Mouse (Mus musculus): ENCODE data around the gene Nek9. TPM values are rescaled to one million over a fixed set of nuclear protein-coding genes. Genes with fewer than 3 reads are reported as not detected.
A peak's percentile ranks its signal among the peaks of the same experiment; 100 is the strongest.

Nek9 gene
- total RNA-seq, 2 experiments from 2014 or later = 86.2 to 105 TPM

DNA sequence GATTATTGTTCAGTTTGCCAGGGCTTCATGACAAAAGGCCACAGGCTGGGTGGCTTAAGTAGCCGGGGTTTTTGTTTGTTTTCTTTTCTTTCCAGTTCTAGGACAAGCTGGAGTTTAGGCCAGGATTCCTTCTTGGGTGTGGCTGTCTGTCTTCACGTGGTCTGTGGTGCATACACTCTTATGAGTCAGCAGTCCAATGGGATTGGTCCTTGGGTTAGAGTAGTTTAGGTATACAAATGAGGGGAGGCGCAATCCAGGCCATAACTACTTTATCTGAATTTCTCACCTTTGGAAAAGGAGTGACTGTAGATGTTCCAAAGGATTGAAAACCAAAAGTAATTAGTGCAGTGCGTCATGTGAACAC is 67.3 kb downstream of the Nek9 start:
- intact Hi-C loops (cut with DNase I) = no loop called here
- DNase-seq = no peak

GRCm38 (mm10) chr12:85271132-85271842 is 67.9 kb downstream of the Nek9 start:
- intact Hi-C loops (cut with DNase I) = no loop called here
- no peak for DNase-seq

GRCm38 (mm10) chr12:85270319-85270718 is 68.8 kb downstream of the Nek9 start, which contains the start of gene Mlh3:
Mlh3 (minus strand) TSS chr12:85270599.
- intact Hi-C loops (cut with DNase I) = no loop called here

GRCm38 (mm10) chr12:85269821-85270220 is 69.3 kb downstream of the Nek9 start:
- intact Hi-C loops (cut with DNase I) = no loop called here
- no peak for DNase-seq

More at GRCm38 (mm10) chr12:85270319-85270718, 68.8 kb downstream of the Nek9 start, which contains the start of gene Mlh3:
- DNase-seq = peak; percentile 67 to 70

DNA sequence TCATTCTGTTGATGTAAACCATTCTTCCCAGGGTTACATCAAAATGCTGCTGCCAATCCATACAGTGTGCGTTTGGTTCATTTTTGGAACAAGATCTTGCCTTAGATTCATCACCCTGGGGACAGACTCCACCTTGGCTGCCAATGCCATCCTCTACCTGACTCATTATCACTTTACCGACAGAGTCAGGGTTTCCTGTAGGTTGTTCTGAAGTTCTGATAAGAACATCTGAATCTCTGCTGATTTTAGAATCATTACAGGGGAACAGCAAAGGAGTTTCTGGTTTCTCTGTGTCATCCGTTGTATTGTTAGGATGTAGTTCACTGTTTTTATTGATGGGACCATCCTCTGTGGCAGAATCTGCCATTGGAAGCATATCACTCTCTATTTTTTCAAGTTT is 72.9 kb downstream of the Nek9 start:
- intact Hi-C loops (cut with DNase I) = no loop called here
- DNase-seq = no peak

DNA sequence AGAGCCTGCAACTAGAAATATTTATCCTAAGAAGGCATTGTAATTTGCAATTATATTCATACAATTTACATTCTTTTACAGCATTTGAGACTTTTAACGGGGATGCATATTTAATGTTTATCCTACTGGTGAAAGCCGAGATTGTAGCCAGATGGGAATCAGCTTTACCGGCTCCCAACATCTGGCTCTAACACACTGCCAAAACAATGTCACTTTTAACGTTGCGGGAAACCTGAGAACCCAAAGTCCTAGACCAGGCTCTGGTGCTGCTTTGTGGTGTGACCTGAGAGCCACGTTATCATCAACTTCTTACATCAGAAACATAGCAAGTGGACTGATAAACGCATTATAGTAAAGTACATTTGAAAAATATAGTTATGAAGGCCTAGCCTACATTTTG is 74.2 kb downstream of the Nek9 start:
- DNase-seq = no peak
- intact Hi-C loops (cut with DNase I) = no loop called here

- DNase-seq = no peak
- intact Hi-C loops (cut with DNase I) = no loop called here
Measured at GRCm38 (mm10) chr12:85264531-85264930, 74.6 kb downstream of the Nek9 start.

GRCm38 (mm10) chr12:85263190-85263589 is 76.0 kb downstream of the Nek9 start:
- DNase-seq = no peak
- intact Hi-C loops (cut with DNase I) = no loop called here

DNA sequence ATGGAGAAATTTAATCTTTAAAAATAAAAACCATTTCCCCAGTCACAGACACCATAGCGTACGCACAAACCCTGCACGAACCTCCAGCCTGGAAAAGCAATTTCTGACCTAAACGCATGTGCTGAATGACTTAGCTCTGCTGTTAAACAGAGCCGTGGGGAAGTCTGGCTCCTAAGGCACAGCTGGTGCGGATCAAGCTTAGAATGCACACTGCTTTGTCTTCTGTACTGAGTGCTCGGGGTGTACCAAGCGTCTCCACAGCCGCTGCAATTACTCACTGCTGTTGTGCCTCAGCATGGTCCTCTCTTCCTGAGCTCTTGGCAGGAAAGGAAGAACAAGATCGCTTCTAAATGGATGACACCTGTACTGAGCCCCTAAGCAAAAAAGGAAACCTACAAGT is 76.7 kb downstream of the Nek9 start:
- no peak for DNase-seq
- intact Hi-C loops (cut with DNase I) = no loop called here

DNA sequence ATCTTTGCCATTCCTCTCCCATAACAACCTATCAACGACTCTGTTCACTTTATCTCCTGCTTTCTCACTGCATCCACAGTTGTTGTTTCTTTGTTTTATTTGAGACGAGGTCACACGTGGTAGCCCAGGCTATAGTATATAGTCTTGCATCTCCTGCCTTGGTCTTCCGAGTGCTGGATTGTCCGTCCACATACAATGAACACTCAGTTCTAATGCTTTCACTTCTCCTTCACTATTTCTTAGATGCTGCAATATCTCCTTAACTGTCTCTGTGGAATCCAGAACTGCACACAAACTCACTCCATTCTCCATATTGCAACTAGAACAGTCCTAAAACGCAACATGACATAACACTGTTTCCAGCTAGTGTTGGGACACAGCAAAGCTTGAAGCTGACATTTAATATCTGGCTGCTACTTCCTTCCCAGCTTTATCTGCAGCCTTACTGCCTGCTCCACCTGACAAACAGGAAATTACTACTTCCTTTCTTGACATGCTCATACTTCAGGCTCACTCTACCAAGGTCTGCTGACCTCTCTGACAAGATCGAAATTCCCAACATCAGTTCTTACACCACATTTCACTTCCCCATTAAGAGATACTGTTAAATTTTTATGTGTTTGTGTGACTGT is 82.0 kb downstream of the Nek9 start:
- intact Hi-C loops (cut with DNase I) = no loop called here
- DNase-seq = no peak

DNA sequence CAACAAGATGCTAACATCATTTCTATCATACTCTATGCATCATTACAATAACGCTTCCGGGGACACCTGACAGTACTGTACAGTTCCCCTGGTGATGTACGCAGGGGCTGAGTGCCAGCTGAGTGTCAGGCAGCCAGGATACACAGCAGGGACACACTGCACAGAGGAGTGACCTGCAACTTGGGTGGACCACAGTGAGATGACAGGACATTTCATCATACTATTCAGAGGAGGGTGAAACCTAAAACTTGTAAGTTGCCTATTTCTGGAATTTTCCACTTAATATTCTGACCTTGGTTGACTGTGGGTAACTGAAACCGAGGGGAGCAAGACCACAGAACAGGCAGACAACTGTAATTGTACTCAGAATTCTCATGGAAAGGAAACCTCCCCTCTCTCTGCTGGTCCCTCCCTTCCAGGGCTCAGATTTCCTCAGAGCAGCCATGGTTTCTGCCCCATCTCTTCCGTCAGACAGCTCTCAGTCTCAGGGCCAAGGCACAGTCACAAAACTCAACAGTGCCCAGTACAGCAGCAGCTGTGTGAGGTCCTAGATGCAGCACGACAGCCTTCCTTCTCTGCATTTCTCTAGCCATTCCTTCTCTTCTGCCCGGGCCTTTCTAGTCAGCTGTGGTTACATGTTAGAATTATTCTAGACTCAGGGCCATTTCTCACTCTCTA is 82.9 kb downstream of the Nek9 start:
- no peak for DNase-seq
- intact Hi-C loops (cut with DNase I) = no loop called here

- intact Hi-C loops (cut with DNase I) = no loop called here
- no peak for DNase-seq
Measured at GRCm38 (mm10) chr12:85252083-85252482, 87.1 kb downstream of the Nek9 start.

Other genes starting within 250 kb of the Nek9 start
- gene Prox2, start 228.6 kb downstream of the Nek9 start, total RNA-seq (2021) = 1 to 10 TPM; 1.1 to 2.2 TPM
- 100 to 1,000 TPM; 286 to 336 TPM for gene Dlst, start 228.5 kb downstream of the Nek9 start, total RNA-seq (2021)
- gene Rps6kl1, start 188.1 kb downstream of the Nek9 start, total RNA-seq (2021) = 1 to 10 TPM in 1 of 2 experiments, under 1 TPM in 1; 0.64 to 1.1 TPM
- gene Pgf, start 161.6 kb downstream of the Nek9 start, total RNA-seq (2021) = 1 to 10 TPM; 1.2 to 1.9 TPM
- 10 to 100 TPM; 51.0 to 54.7 TPM for gene Eif2b2, start 119.9 kb downstream of the Nek9 start, total RNA-seq (2021)
- 1 to 10 TPM; 6.5 to 7.0 TPM for gene Mlh3, start 68.8 kb downstream of the Nek9 start, total RNA-seq (2021)
- 10 to 100 TPM; 38.0 to 38.6 TPM for gene Acyp1, start 50.9 kb downstream of the Nek9 start, total RNA-seq (2021)
- gene Zc2hc1c, start 50.8 kb downstream of the Nek9 start, total RNA-seq (2021) = 1 to 10 TPM in 1 of 2 experiments, under 1 TPM in 1; 0.72 to 1.0 TPM
- 100 to 1,000 TPM; 103 to 110 TPM for gene Tmed10, start 35.5 kb upstream of the Nek9 start, total RNA-seq (2021)
- 10 to 100 TPM in 1 of 2 experiments, 1 to 10 TPM in 1; 7.2 to 13.7 TPM for gene Fos, start 134.5 kb upstream of the Nek9 start, total RNA-seq (2021)

Measured in gastrocnemius, postnatal 36 days (tissue).